In genomic region chr10:83107921-83108738, GRCm38 (mm10) we compare ENCODE assay signal across 11 mouse cellular contexts.
DNase-seq lines count a peak whose midpoint lies in the region; ATAC-seq and TF ChIP-seq lines count a peak whose summit lies in the region.
"Had no signal": no experiment of that assay in that cellular context is flagged by ENCODE, and none has a peak within 500 bp of the region (broad histone marks: within the 10 kb centered on the region; RNA-seq: fewer than 3 reads in every experiment).

No protein-coding gene starts in this region.

- H3K9ac ChIP-seq in lung, embryonic 14.5 days = no peak overlapping the region
- H3K9ac ChIP-seq in forebrain, embryonic 14.5 days (ENCODE audit: low read length) = no peak overlapping the region
- H3K9ac ChIP-seq: liver, embryonic 12.5 days had no signal

- WGBS in cerebellum, adult 2 months = 46% methylated on average over 21 of the region's 21 CpGs
- WGBS in lung, embryonic 14.5 days = 45% methylated on average over 21 of the region's 21 CpGs
- 53% methylated on average over 21 of the region's 21 CpGs for WGBS in lung, adult 2 months
- WGBS in forebrain, embryonic 14.5 days = 17% methylated on average over 21 of the region's 21 CpGs

- H3K4me3 ChIP-seq in cerebellum, adult 2 months (replicated peaks; ENCODE audit: insufficient read depth, low read depth, low read length) = no peak overlapping the region
- no peak overlapping the region for H3K4me3 ChIP-seq in lung, embryonic 14.5 days (ENCODE audit: low read depth, low read length)
- no peak overlapping the region for H3K4me3 ChIP-seq in lung, adult 2 months (replicated peaks; ENCODE audit: extremely low read depth, low read depth, low read length)
- no peak overlapping the region for H3K4me3 ChIP-seq in forebrain, embryonic 14.5 days (ENCODE audit: low read depth, low read length)
- H3K4me3 ChIP-seq: liver, embryonic 12.5 days; myocyte had no signal

- no peaks in the 10 kb centered on the region for H3K27me3 ChIP-seq in cerebellum, adult 2 months (ENCODE audit: control insufficient read depth, insufficient read depth, low read length)
- H3K27me3 ChIP-seq in lung, embryonic 14.5 days (ENCODE audit: insufficient read depth, low read length) = no peaks in the 10 kb centered on the region
- no peaks in the 10 kb centered on the region for H3K27me3 ChIP-seq in forebrain, embryonic 14.5 days (replicated peaks; ENCODE audit: control insufficient read depth, insufficient read depth, low read length)
- H3K27me3 ChIP-seq: liver, embryonic 12.5 days had no signal

- DNase-seq in cerebellum, adult 2 months = no peak
- DNase-seq in cerebellum, adult 11-12 months = no peak
- peak; percentile 30 for DNase-seq in lung, embryonic 14.5 days
- no peak for DNase-seq in lung, adult 2 months
- DNase-seq in forebrain, embryonic 14.5 days (ENCODE audit: low spot score) = peak; percentile 55
- DNase-seq in neural tube, embryonic 10.5 days (ENCODE audit: extremely low spot score, low spot score) = peak; percentile 31
- no peak for DNase-seq in ovary, postnatal 36 days (ENCODE audit: low spot score)
- DNase-seq in gastrocnemius, adult 18-20 months (ENCODE audit: low spot score) = no peak
- DNase-seq: heart, postnatal 36 days had no signal

- no peaks in the 10 kb centered on the region for H3K36me3 ChIP-seq in lung, embryonic 14.5 days (ENCODE audit: insufficient read depth)
- no peaks in the 10 kb centered on the region for H3K36me3 ChIP-seq in forebrain, embryonic 14.5 days (ENCODE audit: control insufficient read depth, insufficient read depth, low read length)
- H3K36me3 ChIP-seq: liver, embryonic 12.5 days had no signal

- no peak for TF ChIP-seq POLR2A in cerebellum, adult 2 months (IDR thresholded peaks at IDR 0.05; ENCODE audit: borderline replicate concordance, insufficient read depth, low read length)
- no peak for TF ChIP-seq POLR2A in lung, adult 2 months (IDR thresholded peaks at IDR 0.05; ENCODE audit: borderline replicate concordance, extremely low read depth, low read depth, low read length)

- H3K4me2 ChIP-seq in lung, embryonic 14.5 days = no peak overlapping the region
- H3K4me2 ChIP-seq in forebrain, embryonic 14.5 days (ENCODE audit: low read length) = 0 out of 2 replicates have a peak overlapping the region, but pooled peaks have one; percentile 16
- H3K4me2 ChIP-seq: liver, embryonic 12.5 days had no signal

- no peaks in the 10 kb centered on the region for H3K9me3 ChIP-seq in lung, embryonic 14.5 days (ENCODE audit: low read depth, low read length)
- no peaks in the 10 kb centered on the region for H3K9me3 ChIP-seq in forebrain, embryonic 14.5 days (replicated peaks; ENCODE audit: control insufficient read depth, low read length)
- H3K9me3 ChIP-seq: liver, embryonic 12.5 days had no signal

- peak overlapping the region; percentile 1; the same call in 1 of the 2 replicates for H3K27ac ChIP-seq in cerebellum, adult 2 months (ENCODE audit: insufficient read depth, low read length)
- H3K27ac ChIP-seq in lung, embryonic 14.5 days (ENCODE audit: low read depth) = peak overlapping the region; percentile 55
- peak overlapping the region; percentile 44; the same call in 1 of the 2 replicates for H3K27ac ChIP-seq in forebrain, embryonic 14.5 days (ENCODE audit: low read depth, low read length)
- H3K27ac ChIP-seq: liver, embryonic 12.5 days had no signal

- TF ChIP-seq CTCF in cerebellum, adult 2 months (IDR thresholded peaks at IDR 0.05; ENCODE audit: borderline replicate concordance, insufficient read depth, low read depth, low read length) = no peak
- no peak for TF ChIP-seq CTCF in lung, embryonic 14.5 days (IDR thresholded peaks at IDR 0.05; ENCODE audit: low read depth)
- TF ChIP-seq CTCF in lung, adult 2 months (IDR thresholded peaks at IDR 0.05; ENCODE audit: insufficient read depth, low read length) = no peak

- H3K4me1 ChIP-seq in cerebellum, adult 2 months (ENCODE audit: control insufficient read depth, insufficient read depth, low read length) = peaks cover 26% of the 10 kb centered on the region
- H3K4me1 ChIP-seq in lung, embryonic 14.5 days (ENCODE audit: insufficient read depth) = peaks cover 8% of the 10 kb centered on the region; the same call in 1 of the 2 replicates
- no peaks in the 10 kb centered on the region; the same call in 1 of the 2 replicates for H3K4me1 ChIP-seq in lung, adult 2 months (ENCODE audit: control insufficient read depth, insufficient read depth, low read length)
- peaks cover 57% of the 10 kb centered on the region for H3K4me1 ChIP-seq in forebrain, embryonic 14.5 days (ENCODE audit: control insufficient read depth, insufficient read depth, low read length)

- no peak for ATAC-seq in lung, embryonic 14.5 days (ENCODE audit: insufficient read depth)
- no peak for ATAC-seq in forebrain, embryonic 14.5 days

Comparison
In these comparisons a context has a peak if more than half of its experiments do, and no peak if none do; other contexts are left out.
1. DNase-seq: peak in lung, embryonic 14.5 days (single experiment), forebrain, embryonic 14.5 days (single experiment) and neural tube, embryonic 10.5 days (single experiment); none in cerebellum, adult 2 months (0 of 2), cerebellum, adult 11-12 months (single experiment), lung, adult 2 months (single experiment), ovary, postnatal 36 days (single experiment) and gastrocnemius, adult 18-20 months (single experiment).
2. H3K27ac ChIP-seq: peak in every context shown above with its lines; median percentile 55 in lung, embryonic 14.5 days; 44 in forebrain, embryonic 14.5 days; 1 in cerebellum, adult 2 months.